ENCODE assay signal across 16 mouse cellular contexts in genomic region chr4:86864087-86864486, GRCm38 (mm10).
"Had no signal": no experiment of that assay in that cellular context is flagged by ENCODE, and none has a peak within 500 bp of the region (broad histone marks: within the 10 kb centered on the region; RNA-seq: fewer than 3 reads in every experiment).

No protein-coding gene starts in this region.

- H3K36me3 ChIP-seq: lung, embryonic 15.5 days; midbrain, embryonic 13.5 days; midbrain, embryonic 15.5 days; neural tube, embryonic 12.5 days; stomach, embryonic 15.5 days had no signal

- H3K4me3 ChIP-seq: lung, embryonic 15.5 days; megakaryocyte, embryonic 14.5 days; midbrain, embryonic 13.5 days; midbrain, embryonic 15.5 days; neural tube, embryonic 12.5 days; stomach, embryonic 15.5 days had no signal

- ATAC-seq: lung, postnatal 0 days; midbrain, embryonic 13.5 days; midbrain, embryonic 15.5 days had no signal

- DNase-seq: lung, adult 2 months; lung, postnatal 14 days; lung, postnatal 36 days; right cerebral cortex, postnatal 14 days; thymus, adult 2 months; thymus, postnatal 25 days; thymus, postnatal 4 days had no signal

- H3K9ac ChIP-seq: lung, embryonic 15.5 days; midbrain, embryonic 13.5 days; midbrain, embryonic 15.5 days; neural tube, embryonic 12.5 days; stomach, embryonic 15.5 days had no signal

- H3K27ac ChIP-seq: lung, embryonic 15.5 days; macrophage; midbrain, embryonic 13.5 days; midbrain, embryonic 15.5 days; neural tube, embryonic 12.5 days; stomach, embryonic 15.5 days; stomach, postnatal 0 days had no signal

- H3K4me1 ChIP-seq: lung, embryonic 15.5 days; midbrain, embryonic 13.5 days; midbrain, embryonic 15.5 days; neural tube, embryonic 12.5 days; stomach, embryonic 15.5 days had no signal

- H3K9me3 ChIP-seq: lung, embryonic 15.5 days; megakaryocyte, embryonic 14.5 days; midbrain, embryonic 13.5 days; midbrain, embryonic 15.5 days; neural tube, embryonic 12.5 days; stomach, embryonic 15.5 days had no signal
